23 mouse cellular contexts compared by ENCODE assay signal in the genomic region with DNA sequence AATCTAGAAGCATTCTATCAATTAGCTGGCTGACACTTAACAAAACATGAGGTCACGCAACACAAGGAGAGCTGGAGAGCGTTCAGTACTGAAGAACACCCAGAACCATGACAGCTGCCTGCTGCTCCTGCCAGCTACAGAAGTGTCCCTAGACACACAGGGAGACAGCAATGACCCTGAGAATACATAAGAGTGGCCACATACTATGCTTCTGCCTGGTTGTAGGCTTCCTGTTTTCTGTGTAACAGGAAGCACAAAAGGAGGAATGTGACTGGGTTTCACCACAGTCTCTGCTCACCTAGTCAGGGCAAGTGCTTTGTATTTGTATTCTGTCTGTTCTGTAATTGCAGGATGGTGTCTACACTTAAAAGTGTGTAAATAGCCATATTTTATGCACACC. TPM values are rescaled to one million over a fixed set of nuclear protein-coding genes. Genes with fewer than 3 reads are reported as not detected.
DNase-seq lines count a peak whose midpoint lies in the region; ATAC-seq and TF ChIP-seq lines count a peak whose summit lies in the region.
"Had no signal": no experiment of that assay in that cellular context is flagged by ENCODE, and none has a peak within 500 bp of the region (broad histone marks: within the 10 kb centered on the region; RNA-seq: fewer than 3 reads in every experiment).

No protein-coding gene starts in this region.

- H3K9ac ChIP-seq in forebrain, embryonic 11.5 days (ENCODE audit: low read length), result no peak overlapping the region
- H3K9ac ChIP-seq: embryonic facial prominence, embryonic 13.5 days; embryonic facial prominence, embryonic 15.5 days; forebrain, embryonic 12.5 days had no signal

- no peaks in the 10 kb centered on the region for H3K4me1 ChIP-seq in forebrain, embryonic 11.5 days (replicated peaks; ENCODE audit: control insufficient read depth, insufficient read depth, low read length)
- no peaks in the 10 kb centered on the region for H3K4me1 ChIP-seq in forebrain, embryonic 10.5 days
- H3K4me1 ChIP-seq: forebrain, embryonic 12.5 days had no signal

- 90% methylated on average over 2 of the region's 2 CpGs for WGBS in forebrain, embryonic 11.5 days
- 96% methylated on average over 2 of the region's 2 CpGs for WGBS in forebrain, embryonic 10.5 days

- intact Hi-C loops in left cerebral cortex, adult 2 months (cut with DNase I), result no loop called here

- TF ChIP-seq CTCF in left cerebral cortex, adult 2 months (IDR thresholded peaks at IDR 0.05), result no peak

- no peaks in the 10 kb centered on the region for H3K9me3 ChIP-seq in forebrain, embryonic 11.5 days (ENCODE audit: control insufficient read depth, low read length)
- H3K9me3 ChIP-seq in forebrain, embryonic 10.5 days, result no peaks in the 10 kb centered on the region
- H3K9me3 ChIP-seq: embryonic facial prominence, embryonic 15.5 days; forebrain, embryonic 12.5 days had no signal

- no peaks in the 10 kb centered on the region for H3K36me3 ChIP-seq in forebrain, embryonic 11.5 days (ENCODE audit: control insufficient read depth, insufficient read depth, low read length)
- peaks cover 91% of the 10 kb centered on the region for H3K36me3 ChIP-seq in forebrain, embryonic 10.5 days (replicated peaks)

- H3K27ac ChIP-seq in forebrain, embryonic 11.5 days (ENCODE audit: low read depth, low read length), result no peak overlapping the region
- H3K27ac ChIP-seq in forebrain, embryonic 10.5 days, result no peak overlapping the region
- no peak overlapping the region for H3K27ac ChIP-seq in left cerebral cortex, adult 2 months
- H3K27ac ChIP-seq: embryonic facial prominence, embryonic 13.5 days; embryonic facial prominence, embryonic 15.5 days; forebrain, embryonic 12.5 days had no signal

- DNase-seq in forebrain, embryonic 11.5 days (ENCODE audit: low spot score), result peak; percentile 30
- no peak for DNase-seq in forebrain, embryonic 10.5 days (ENCODE audit: extremely low spot score, low spot score)
- no peak for DNase-seq in left cerebral cortex, adult 2 months (ENCODE audit: extremely low spot score in 1 of 2, low spot score in 2 of 2)
- DNase-seq in yolk sac, embryonic 10.5 days (ENCODE audit: low spot score), result no peak
- DNase-seq in embryo, embryonic 10.5 days (ENCODE audit: low spot score), result no peak
- DNase-seq: adrenal gland, adult 2 months; adrenal gland, postnatal 10 days; adrenal gland, postnatal 25 days; cerebellum, adult 11-12 months; cerebellum, adult 2 months; cerebellum, adult 9-10 months; cerebellum, postnatal 10 days; cerebellum, postnatal 25 days; embryo, embryonic 11 days had no signal

- no peak for ATAC-seq in forebrain, embryonic 11.5 days (replicated peaks; ENCODE audit: low FRiP score)
- ATAC-seq in granulocyte monocyte progenitor cell, adult 5-6 weeks (replicated peaks; ENCODE audit: poor library complexity, severe bottlenecking), result peak; percentile 66
- ATAC-seq in megakaryocyte progenitor cell, adult 5-6 weeks (replicated peaks; ENCODE audit: poor library complexity), result peak; percentile 60
- ATAC-seq: forebrain, embryonic 14.5 days; forebrain, embryonic 16.5 days had no signal

- H3K4me2 ChIP-seq in forebrain, embryonic 11.5 days (ENCODE audit: low read depth, low read length, severe bottlenecking), result no peak overlapping the region
- H3K4me2 ChIP-seq: embryonic facial prominence, embryonic 13.5 days; embryonic facial prominence, embryonic 15.5 days; forebrain, embryonic 12.5 days had no signal

- H3K27me3 ChIP-seq in forebrain, embryonic 11.5 days (ENCODE audit: control insufficient read depth, insufficient read depth, low read length), result no peaks in the 10 kb centered on the region
- H3K27me3 ChIP-seq in forebrain, embryonic 10.5 days (ENCODE audit: poor library complexity, severe bottlenecking), result no peaks in the 10 kb centered on the region
- H3K27me3 ChIP-seq: embryonic facial prominence, embryonic 13.5 days; embryonic facial prominence, embryonic 15.5 days; forebrain, embryonic 12.5 days had no signal

- H3K4me3 ChIP-seq in forebrain, embryonic 11.5 days (ENCODE audit: low read depth, low read length), result no peak overlapping the region
- no peak overlapping the region for H3K4me3 ChIP-seq in forebrain, embryonic 10.5 days
- H3K4me3 ChIP-seq in left cerebral cortex, adult 2 months, result no peak overlapping the region
- H3K4me3 ChIP-seq: embryonic facial prominence, embryonic 13.5 days; embryonic facial prominence, embryonic 15.5 days; erythroblast, embryonic 14.5 days; forebrain, embryonic 12.5 days had no signal

RNA-seq across cellular contexts. Expression of a gene that starts 12.2 kb away (rescaled TPM):
- polyA plus RNA-seq in forebrain, embryonic 11.5 days (2014; fragmentation: Nextera tagmentation; extraction: Ambion mirVana), result 23.6 and 24.7 TPM in 2 replicates
- polyA plus RNA-seq in forebrain, embryonic 10.5 days (2016; fragmentation: Nextera tagmentation; extraction: Ambion mirVana), result 23.3 and 27.4 TPM in 2 replicates
- total RNA-seq in granulocyte monocyte progenitor cell, adult 5-6 weeks (2014; fragmentation: Nextera tagmentation), result 23.1 and 23.8 TPM in 2 replicates
- 41.5 and 45.6 TPM in 2 replicates for total RNA-seq in granulocyte monocyte progenitor cell, adult 5-6 weeks (2017)
- 21.0 and 22.1 TPM in 2 replicates for total RNA-seq in megakaryocyte progenitor cell, adult 5-6 weeks (2015)
- 38.2 and 48.4 TPM in 2 replicates for total RNA-seq in megakaryocyte progenitor cell, adult 5-6 weeks (2017)
- total RNA-seq in left cerebral cortex, adult 2 months (2021), result 10 to 100 TPM; 28.1 to 31.6 TPM

RNA-seq across cellular contexts. Expression of a gene that starts 12.3 kb away (rescaled TPM):
- polyA plus RNA-seq in forebrain, embryonic 11.5 days (2014; fragmentation: Nextera tagmentation; extraction: Ambion mirVana), result 6.3 and 7.3 TPM in 2 replicates
- 6.8 and 6.9 TPM in 2 replicates for polyA plus RNA-seq in forebrain, embryonic 10.5 days (2016; fragmentation: Nextera tagmentation; extraction: Ambion mirVana)
- 0.77 and 1.6 TPM in 2 replicates for total RNA-seq in granulocyte monocyte progenitor cell, adult 5-6 weeks (2014; fragmentation: Nextera tagmentation)
- total RNA-seq in granulocyte monocyte progenitor cell, adult 5-6 weeks (2017), result 0.69 and 6.2 TPM in 2 replicates
- 2.0 and 2.6 TPM in 2 replicates for total RNA-seq in megakaryocyte progenitor cell, adult 5-6 weeks (2015)
- total RNA-seq in megakaryocyte progenitor cell, adult 5-6 weeks (2017), result 1.1 and 1.3 TPM in 2 replicates
- 1 to 10 TPM; 5.4 to 8.2 TPM for total RNA-seq in left cerebral cortex, adult 2 months (2021)

RNA-seq across cellular contexts. Expression of a gene that starts 36.3 kb away (rescaled TPM):
- polyA plus RNA-seq in forebrain, embryonic 11.5 days (2014; fragmentation: Nextera tagmentation; extraction: Ambion mirVana), result 1.7 and 2.0 TPM in 2 replicates
- polyA plus RNA-seq in forebrain, embryonic 10.5 days (2016; fragmentation: Nextera tagmentation; extraction: Ambion mirVana), result 2.5 and 3.9 TPM in 2 replicates
- 1.3 and 7.0 TPM in 2 replicates for total RNA-seq in granulocyte monocyte progenitor cell, adult 5-6 weeks (2014; fragmentation: Nextera tagmentation)
- 1.4 TPM in 1 of 2 replicates, not detected in the other for total RNA-seq in granulocyte monocyte progenitor cell, adult 5-6 weeks (2017)
- not detected in 2 replicates for total RNA-seq in megakaryocyte progenitor cell, adult 5-6 weeks (2015)
- 0.21 and 1.3 TPM in 2 replicates for total RNA-seq in megakaryocyte progenitor cell, adult 5-6 weeks (2017)
- total RNA-seq in left cerebral cortex, adult 2 months (2021), result 1 to 10 TPM in 1 of 2 experiments, not detected in 1; 1.2 TPM
- total RNA-seq: ES-E14 had no signal
- polyA plus RNA-seq: adrenal gland, adult 2 months; erythroblast, embryonic 14.5 days had no signal

RNA-seq across cellular contexts. Expression of a gene that starts 36.4 kb away (rescaled TPM):
- 8.0 and 9.0 TPM in 2 replicates for polyA plus RNA-seq in forebrain, embryonic 11.5 days (2014; fragmentation: Nextera tagmentation; extraction: Ambion mirVana)
- 5.4 and 6.5 TPM in 2 replicates for polyA plus RNA-seq in forebrain, embryonic 10.5 days (2016; fragmentation: Nextera tagmentation; extraction: Ambion mirVana)
- 9.9 and 10.0 TPM in 2 replicates for total RNA-seq in granulocyte monocyte progenitor cell, adult 5-6 weeks (2014; fragmentation: Nextera tagmentation)
- 8.2 and 11.8 TPM in 2 replicates for total RNA-seq in granulocyte monocyte progenitor cell, adult 5-6 weeks (2017)
- total RNA-seq in megakaryocyte progenitor cell, adult 5-6 weeks (2015), result 7.1 and 10.6 TPM in 2 replicates
- total RNA-seq in megakaryocyte progenitor cell, adult 5-6 weeks (2017), result 13.2 and 14.7 TPM in 2 replicates
- 10 to 100 TPM; 26.4 to 28.9 TPM for total RNA-seq in left cerebral cortex, adult 2 months (2021)

RNA-seq across cellular contexts. Expression of a gene that starts 48.6 kb away (rescaled TPM):
- polyA plus RNA-seq in forebrain, embryonic 11.5 days (2014; fragmentation: Nextera tagmentation; extraction: Ambion mirVana), result 64.8 and 74.1 TPM in 2 replicates
- 59.3 and 62.2 TPM in 2 replicates for polyA plus RNA-seq in forebrain, embryonic 10.5 days (2016; fragmentation: Nextera tagmentation; extraction: Ambion mirVana)
- total RNA-seq in granulocyte monocyte progenitor cell, adult 5-6 weeks (2014; fragmentation: Nextera tagmentation), result 72.5 and 101 TPM in 2 replicates
- total RNA-seq in granulocyte monocyte progenitor cell, adult 5-6 weeks (2017), result 33.9 and 34.1 TPM in 2 replicates
- total RNA-seq in megakaryocyte progenitor cell, adult 5-6 weeks (2015), result 92.6 and 98.1 TPM in 2 replicates
- 26.2 and 38.9 TPM in 2 replicates for total RNA-seq in megakaryocyte progenitor cell, adult 5-6 weeks (2017)
- 100 to 1,000 TPM; 107 to 119 TPM for total RNA-seq in left cerebral cortex, adult 2 months (2021)
